Mouse (Mus musculus) midbrain, postnatal 0 days (tissue): ENCODE results near the gene Jaml. TPM values are rescaled to one million over a fixed set of nuclear protein-coding genes. Genes with fewer than 3 reads are reported as not detected.

Experiments
- ATAC-seq: fragments of 200-750 bp; cut with Nextera tagmentation; 2 replicates; pipeline ENCODE4 v1.8.0; 2017; ENCODE audit warnings: moderate number of reproducible peaks, mild to moderate bottlenecking, moderate TSS enrichment, moderate library complexity; ENCODE audit not compliant: low FRiP score
- DNase-seq: peaks from one replicate; pipeline ENCODE4 v3.0.0-alpha.2; 2015; ENCODE audit warnings: low spot score
- H3K27ac ChIP-seq: fragments of 300-500 bp; sonication (generic); 2 replicates; pipeline ENCODE4 v1.5.1; 2014; ENCODE audit warnings: low read depth, mild to moderate bottlenecking, low read length, mixed read lengths
- H3K27me3 ChIP-seq: fragments of 300-500 bp; sonication (generic); 2 replicates; pipeline ENCODE4 v1.6.1; 2014; ENCODE audit warnings: low read length, control low read depth, mixed read lengths; ENCODE audit not compliant: insufficient read depth
- H3K36me3 ChIP-seq: fragments of 300-500 bp; sonication (generic); 2 replicates; pipeline ENCODE4 v1.6.1; 2014; ENCODE audit warnings: low read length, control low read depth, mixed read lengths; ENCODE audit not compliant: insufficient read depth
- H3K4me1 ChIP-seq: fragments of 300-500 bp; sonication (generic); 2 replicates; pipeline ENCODE4 v1.6.1; 2014; ENCODE audit warnings: mild to moderate bottlenecking, control low read depth, antibody characterized with exemption, low read length, mixed read lengths; ENCODE audit not compliant: insufficient read depth
- H3K4me2 ChIP-seq: fragments of 300-500 bp; sonication (generic); 2 replicates; pipeline ENCODE4 v1.6.1; 2014; ENCODE audit warnings: low read depth, mild to moderate bottlenecking, low read length, mixed read lengths; ENCODE audit not compliant: poor library complexity, severe bottlenecking
- H3K4me3 ChIP-seq: fragments of 300-500 bp; sonication (generic); 2 replicates; pipeline ENCODE4 v1.5.1; 2014; ENCODE audit warnings: low read depth, mild to moderate bottlenecking, low read length, moderate library complexity
- H3K9ac ChIP-seq: fragments of 300-500 bp; sonication (generic); replicated peaks from 2 replicates; pipeline ENCODE4 v1.6.1; 2014; ENCODE audit warnings: mild to moderate bottlenecking, low read length, moderate library complexity, mixed read lengths; ENCODE audit not compliant: poor library complexity, severe bottlenecking
- H3K9me3 ChIP-seq: fragments of 300-500 bp; sonication (generic); 2 replicates; pipeline ENCODE4 v1.6.1; 2016; ENCODE audit warnings: low read length, control low read depth
- CTCF ChIP-seq: IDR thresholded peaks from 2 replicates; pipeline ENCODE4 v1.5.1; 2016; ENCODE audit warnings: antibody characterized with exemption, mild to moderate bottlenecking
- WGBS: fragments of 180-500 bp; shearing (Covaris S2); extraction: QIAGEN DNeasy Blood & Tissue Kit; methylation state at CpG from one replicate; pipeline ENCODE4 v1.1.7; 2014; 5-methylcytosine and 5-hydroxymethylcytosine counted together
- polyA plus RNA-seq: library from polyadenylated mRNA; unstranded; fragments of >200 nt; fragmentation: Nextera tagmentation; extraction: Ambion mirVana; gene quantifications from 2 replicates; pipeline ENCODE4 v1.2.1, GENCODE M21; 2015
- total RNA-seq: library from RNA; depleted of rRNA; stranded (reverse); fragments of >200 nt; gene quantifications from 2 replicates; pipeline ENCODE4 v1.2.3, GENCODE M21; 2014

Gene Jaml
- total and polyA plus RNA-seq, 2 experiments from 2014 or later: 0.23 TPM; not detected in 1

DNA sequence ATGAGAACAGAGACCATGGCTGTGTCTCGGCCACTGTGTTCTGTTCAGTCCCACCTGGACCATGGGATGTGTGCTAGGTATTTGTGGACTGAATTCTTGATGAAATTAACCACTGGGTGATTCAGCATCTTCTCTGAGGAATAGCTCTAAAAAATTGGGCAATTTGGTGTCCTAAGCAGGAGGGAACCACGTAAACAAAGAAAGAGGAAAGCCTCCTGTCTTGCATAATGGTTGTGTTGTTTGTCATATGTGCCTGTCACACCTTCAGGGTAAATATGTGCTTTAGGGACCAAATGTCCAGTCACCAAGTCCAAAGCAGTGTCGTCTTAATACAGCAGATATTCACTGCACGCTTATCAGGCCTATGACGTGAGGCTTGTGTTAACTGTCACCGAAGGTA is 14.6 kb upstream of the Jaml start:
- no peaks in the 10 kb centered on the region for H3K9me3 ChIP-seq
- no peak overlapping the region for H3K9ac ChIP-seq
- ATAC-seq: no peak
- no peaks in the 10 kb centered on the region for H3K36me3 ChIP-seq
- H3K27ac ChIP-seq: no peak overlapping the region
- no peak overlapping the region for H3K4me3 ChIP-seq
- H3K4me2 ChIP-seq: no peak overlapping the region
- DNase-seq: no peak
- no peak for TF ChIP-seq CTCF
- 0 out of 2 replicates have a peak, but pooled peaks cover 4% of the 10 kb centered on the region for H3K27me3 ChIP-seq
- 80% methylated on average over 6 of the region's 6 CpGs for WGBS
- no peaks in the 10 kb centered on the region for H3K4me1 ChIP-seq

DNA sequence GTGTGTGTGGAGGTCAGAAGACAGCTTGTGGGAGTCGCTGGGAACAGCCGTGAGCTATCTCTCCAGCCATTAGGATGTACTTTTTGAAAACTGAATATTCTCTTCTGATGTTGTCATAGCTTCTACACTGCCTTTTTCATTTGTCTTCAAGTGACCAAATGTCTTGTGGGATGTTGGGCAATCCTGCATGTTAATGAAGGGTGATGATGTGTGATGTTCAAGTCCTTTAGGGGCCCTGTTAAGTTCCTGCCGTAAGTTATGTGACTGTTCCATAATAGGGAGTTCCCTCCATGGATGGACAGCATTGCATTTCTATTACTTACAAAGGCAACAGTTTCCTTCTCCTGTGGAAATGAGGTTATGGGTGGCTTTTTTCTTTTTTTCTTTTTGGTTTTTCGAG is 12.2 kb upstream of the Jaml start:
- no peak overlapping the region for H3K27ac ChIP-seq
- no peak overlapping the region for H3K4me3 ChIP-seq
- H3K27me3 ChIP-seq: no peaks in the 10 kb centered on the region
- no peaks in the 10 kb centered on the region for H3K36me3 ChIP-seq
- no peak overlapping the region for H3K9ac ChIP-seq
- no peaks in the 10 kb centered on the region for H3K9me3 ChIP-seq
- TF ChIP-seq CTCF: no peak
- WGBS: 82% methylated on average over 4 of the region's 4 CpGs
- no peak overlapping the region for H3K4me2 ChIP-seq
- no peak for ATAC-seq
- H3K4me1 ChIP-seq: no peaks in the 10 kb centered on the region
- no peak for DNase-seq

DNA sequence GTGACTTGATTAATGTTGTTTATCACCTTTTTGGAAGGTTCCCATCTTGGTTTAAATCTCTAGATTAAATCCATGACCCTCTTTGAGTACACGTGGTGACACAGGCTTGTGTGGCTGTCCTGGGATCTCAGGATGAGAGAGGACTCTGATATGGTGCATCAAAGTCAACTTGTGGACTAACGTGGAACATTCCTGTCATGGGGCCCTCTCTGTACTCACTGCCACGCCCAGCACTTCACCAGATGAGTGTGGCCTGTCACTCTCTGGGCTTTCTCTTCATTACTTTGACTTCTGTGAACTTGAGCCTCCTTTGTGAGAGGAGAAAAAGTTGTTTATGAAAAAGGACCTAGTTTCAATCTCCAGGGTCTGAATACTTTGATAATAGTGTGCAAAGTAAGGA is 7.2 kb upstream of the Jaml start:
- no peak overlapping the region for H3K4me2 ChIP-seq
- no peak overlapping the region for H3K4me3 ChIP-seq
- ATAC-seq (no peak), DNase-seq (no peak)
- 63% methylated on average over 3 of the region's 3 CpGs for WGBS
- no peak overlapping the region for H3K27ac ChIP-seq
- no peaks in the 10 kb centered on the region for H3K9me3 ChIP-seq
- TF ChIP-seq CTCF: no peak
- no peaks in the 10 kb centered on the region for H3K4me1 ChIP-seq
- no peak overlapping the region for H3K9ac ChIP-seq
- H3K27me3 ChIP-seq: no peaks in the 10 kb centered on the region
- no peaks in the 10 kb centered on the region for H3K36me3 ChIP-seq

DNA sequence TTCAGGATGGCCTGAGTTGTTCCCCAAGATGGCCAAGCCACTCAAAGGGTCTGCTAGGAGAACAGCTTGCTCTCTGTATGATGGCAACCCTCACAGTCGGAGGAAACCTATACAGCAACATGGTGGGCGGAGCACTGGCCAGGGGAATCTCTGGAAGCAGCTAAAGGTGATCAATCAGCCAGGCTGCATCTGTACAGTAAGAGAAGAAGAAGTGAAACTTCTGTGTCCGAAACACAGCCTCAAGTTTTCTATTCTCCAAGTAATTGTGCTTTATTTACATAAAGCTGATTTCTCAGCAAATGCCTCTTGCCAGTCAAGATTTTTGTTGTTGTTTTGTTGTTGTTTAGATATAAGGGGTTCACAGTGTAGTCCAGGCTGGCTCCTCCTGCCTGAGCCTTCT is 1.1 kb upstream of the Jaml start:
- TF ChIP-seq CTCF: no peak

DNA sequence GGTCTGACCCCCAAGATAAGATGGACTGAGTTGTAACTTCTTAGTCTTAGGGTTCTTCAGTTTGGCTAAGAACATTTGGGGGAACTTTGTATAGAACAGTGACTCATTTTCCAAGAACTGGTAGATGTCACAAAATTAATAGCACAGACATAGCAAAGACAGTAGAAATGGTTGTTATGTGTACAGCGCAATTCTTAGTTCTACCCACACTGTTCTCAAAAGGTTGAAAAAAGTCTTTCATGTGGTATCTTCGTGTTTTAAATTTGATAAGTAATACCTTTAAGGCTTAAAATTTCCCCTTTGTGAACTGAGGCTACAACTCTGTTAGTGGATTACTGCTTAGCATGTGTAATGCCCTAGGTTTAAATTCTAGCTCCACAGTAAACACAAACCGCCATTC is 4.1 kb downstream of the Jaml start:
- Histone ChIP-seq H3K27me3 (no peaks in the 10 kb centered on the region), H3K27ac (no peak overlapping the region), H3K9me3 (no peaks in the 10 kb centered on the region), H3K4me2 (no peak overlapping the region), H3K9ac (no peak overlapping the region), H3K4me3 (no peak overlapping the region), H3K4me1 (no peaks in the 10 kb centered on the region), H3K36me3 (no peaks in the 10 kb centered on the region)
- ATAC-seq: no peak
- 81% methylated on average over 3 of the region's 3 CpGs for WGBS
- TF ChIP-seq CTCF: no peak
- no peak for DNase-seq

More for the DNA sequence above, 1.1 kb upstream of the Jaml start:
- 74% methylated on average over 3 of the region's 3 CpGs for WGBS
- Histone ChIP-seq H3K9me3 (no peaks in the 10 kb centered on the region), H3K27ac (no peak overlapping the region), H3K4me1 (no peaks in the 10 kb centered on the region), H3K4me2 (no peak overlapping the region), H3K4me3 (no peak overlapping the region), H3K27me3 (no peaks in the 10 kb centered on the region), H3K9ac (no peak overlapping the region), H3K36me3 (no peaks in the 10 kb centered on the region)
- ATAC-seq: no peak
- DNase-seq: no peak

DNA sequence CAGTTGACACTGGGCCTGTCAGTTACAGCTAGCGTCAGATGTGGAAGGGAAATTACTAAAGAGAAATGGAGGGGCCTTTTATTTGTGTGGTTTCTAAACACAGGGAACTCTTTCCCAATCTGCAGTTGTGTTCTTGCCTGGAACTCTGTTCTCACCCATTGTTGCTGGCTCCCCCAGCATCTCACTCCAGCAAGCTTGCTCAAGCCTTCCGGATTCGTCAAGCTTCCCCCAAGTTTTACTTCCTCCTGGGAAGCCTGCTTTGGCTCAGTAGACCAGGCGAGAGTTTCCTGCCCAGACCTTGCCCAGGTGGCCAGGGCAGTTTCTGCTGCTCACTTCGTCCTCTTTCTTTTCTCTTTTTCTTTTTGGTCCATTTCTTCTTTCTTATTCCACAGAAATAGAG is 5.6 kb downstream of the Jaml start:
- H3K9me3 ChIP-seq: no peaks in the 10 kb centered on the region
- no peak for TF ChIP-seq CTCF
- no peak for ATAC-seq
- WGBS: 76% methylated on average over 5 of the region's 5 CpGs
- H3K4me2 ChIP-seq: no peak overlapping the region
- H3K36me3 ChIP-seq: no peaks in the 10 kb centered on the region
- no peak for DNase-seq
- H3K27me3 ChIP-seq: no peaks in the 10 kb centered on the region
- H3K9ac ChIP-seq: no peak overlapping the region
- H3K4me1 ChIP-seq: no peaks in the 10 kb centered on the region
- no peak overlapping the region for H3K4me3 ChIP-seq
- H3K27ac ChIP-seq: no peak overlapping the region
